Mouse (Mus musculus) lung, embryonic 16.5 days (tissue): ENCODE measurements around the gene Antxr1. TPM values are rescaled to one million over a fixed set of nuclear protein-coding genes. Genes with fewer than 3 reads are reported as not detected.
A peak's percentile ranks its signal among the peaks of the same experiment; 100 is the strongest.

ENCODE experiments used
- ATAC-seq: fragments of 200-750 bp; cut with Nextera tagmentation; 2 replicates; pipeline ENCODE4 v1.8.0; 2017; ENCODE audit warnings: low read depth, mild to moderate bottlenecking, moderate library complexity
- H3K27ac ChIP-seq: fragments of 300-500 bp; sonication (generic); 2 replicates; pipeline ENCODE4 v1.5.1; 2014; ENCODE audit warnings: mild to moderate bottlenecking, control low read depth, low read length
- H3K27me3 ChIP-seq: fragments of 300-500 bp; sonication (generic); 2 replicates; pipeline ENCODE4 v1.6.1; 2014; ENCODE audit warnings: low read depth, low read length, mixed read lengths; ENCODE audit not compliant: control insufficient read depth, insufficient read depth
- H3K36me3 ChIP-seq: fragments of 300-500 bp; sonication (generic); 2 replicates; pipeline ENCODE4 v1.6.1; 2014; ENCODE audit warnings: low read length; ENCODE audit not compliant: control insufficient read depth, insufficient read depth
- H3K4me1 ChIP-seq: fragments of 300-500 bp; sonication (generic); replicated peaks from 2 replicates; pipeline ENCODE4 v1.6.1; 2014; ENCODE audit warnings: low read length, mixed read lengths; ENCODE audit not compliant: control insufficient read depth, insufficient read depth
- H3K4me2 ChIP-seq: fragments of 300-500 bp; sonication (generic); 2 replicates; pipeline ENCODE4 v1.6.1; 2014; ENCODE audit warnings: low read depth, low read length, control low read depth
- H3K4me3 ChIP-seq: fragments of 300-500 bp; sonication (generic); 2 replicates; pipeline ENCODE4 v1.5.1; 2014; ENCODE audit warnings: mild to moderate bottlenecking, low read length, control low read depth
- H3K9ac ChIP-seq: fragments of 300-500 bp; sonication (generic); 2 replicates; pipeline ENCODE4 v1.6.1; 2014; ENCODE audit warnings: low read length, control low read depth
- H3K9me3 ChIP-seq: fragments of 300-500 bp; sonication (generic); 2 replicates; pipeline ENCODE4 v1.6.1; 2016; ENCODE audit warnings: low read length; ENCODE audit not compliant: control insufficient read depth
- WGBS: fragments of 180-500 bp; shearing (Covaris S2); extraction: QIAGEN DNeasy Blood & Tissue Kit; methylation state at CpG from one replicate; pipeline ENCODE4 v1.1.7; 2014; 5-methylcytosine and 5-hydroxymethylcytosine counted together
- polyA plus RNA-seq: library from polyadenylated mRNA; unstranded; fragments of >200 nt; fragmentation: Nextera tagmentation; extraction: Ambion mirVana; gene quantifications from 2 replicates; pipeline ENCODE4 v1.2.1, GENCODE M21; 2015

Gene Antxr1
- 11.4 and 13.0 TPM in 2 replicates for polyA plus RNA-seq

- H3K9ac ChIP-seq: peak within 1 kb of the TSS; percentile 90
- H3K4me3 ChIP-seq: peak within 1 kb of the TSS; percentile 62
- peak within 1 kb of the TSS; percentile 98 for H3K27ac ChIP-seq
- peak; percentile 84 for ATAC-seq
- peak within 1 kb of the TSS; percentile 68 for H3K4me2 ChIP-seq
- no peaks in the 10 kb centered on the region for H3K9me3 ChIP-seq
- H3K4me1 ChIP-seq: peaks cover 29% of the 10 kb centered on the region
- no peaks in the 10 kb centered on the region for H3K36me3 ChIP-seq
- H3K27me3 ChIP-seq: no peaks in the 10 kb centered on the region
- WGBS: 0% methylated on average over 54 of the region's 54 CpGs
These were observed at the start of gene Antxr1 for GRCm38 (mm10) chr6:87335091-87335934. TSS of gene Antxr1 (minus strand) at chr6:87335821.

GRCm38 (mm10) chr6:87384761-87385160 is 49.1 kb upstream of the Antxr1 start:
- Histone ChIP-seq H3K9me3 (no peaks in the 10 kb centered on the region), H3K9ac (no peak overlapping the region), H3K36me3 (no peaks in the 10 kb centered on the region), H3K4me3 (no peak overlapping the region), H3K27me3 (peaks cover 18% of the 10 kb centered on the region; the same call in 1 of the 2 replicates), H3K27ac (no peak overlapping the region), H3K4me1 (peaks cover 12% of the 10 kb centered on the region), H3K4me2 (peak overlapping the region; percentile 50)
- ATAC-seq: no peak
- 17% methylated on average over 5 of the region's 6 CpGs for WGBS

DNA sequence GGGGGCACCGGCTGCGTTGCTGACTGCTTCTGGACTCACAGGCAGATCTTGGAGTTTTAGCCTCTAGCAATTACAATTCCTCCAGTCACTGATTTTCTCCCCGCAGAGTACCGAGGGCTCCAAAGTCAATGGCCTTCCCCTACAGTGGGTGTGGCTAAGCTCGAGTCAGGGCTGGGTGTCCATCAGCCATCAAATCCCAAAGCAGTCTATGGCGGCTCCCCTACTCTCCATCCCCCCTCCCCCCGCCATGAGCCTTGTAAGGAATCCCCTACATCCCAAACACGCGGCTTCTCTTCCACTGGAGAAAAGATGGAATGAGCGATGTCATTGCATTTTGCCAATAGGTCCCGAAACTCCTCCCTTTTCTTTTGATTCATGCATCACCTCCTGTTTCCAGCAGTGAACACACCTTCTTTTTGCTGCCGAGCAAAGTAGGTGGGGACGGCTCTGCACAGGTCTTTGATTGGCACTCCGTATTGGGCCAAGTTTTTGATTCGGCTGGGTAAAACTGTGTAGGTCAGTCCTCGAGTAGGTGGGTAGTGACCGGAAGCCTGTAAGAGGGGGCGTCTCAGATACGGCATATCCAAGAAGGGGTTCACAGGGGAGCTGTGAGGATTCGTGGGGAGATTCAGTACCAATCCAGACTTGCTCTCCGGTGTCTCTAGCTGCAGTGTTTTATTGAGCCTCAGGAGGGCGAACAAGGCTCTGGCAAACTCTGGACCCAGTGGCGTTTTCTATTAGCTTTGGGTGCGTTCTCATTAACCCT is 48.5 kb upstream of the Antxr1 start:
- peaks cover 18% of the 10 kb centered on the region; the same call in 1 of the 2 replicates for H3K27me3 ChIP-seq
- no peaks in the 10 kb centered on the region for H3K36me3 ChIP-seq
- H3K4me1 ChIP-seq: peaks cover 8% of the 10 kb centered on the region; the same call in 1 of the 2 replicates
- no peaks in the 10 kb centered on the region for H3K9me3 ChIP-seq
- H3K4me2 ChIP-seq: peak overlapping the region; percentile 50
- H3K27ac ChIP-seq: no peak overlapping the region
- WGBS: 9% methylated on average over 24 of the region's 24 CpGs
- ATAC-seq: no peak
- H3K9ac ChIP-seq: peak overlapping the region; percentile 26; the same call in 1 of the 2 replicates
- H3K4me3 ChIP-seq: peak overlapping the region; percentile 28

DNA sequence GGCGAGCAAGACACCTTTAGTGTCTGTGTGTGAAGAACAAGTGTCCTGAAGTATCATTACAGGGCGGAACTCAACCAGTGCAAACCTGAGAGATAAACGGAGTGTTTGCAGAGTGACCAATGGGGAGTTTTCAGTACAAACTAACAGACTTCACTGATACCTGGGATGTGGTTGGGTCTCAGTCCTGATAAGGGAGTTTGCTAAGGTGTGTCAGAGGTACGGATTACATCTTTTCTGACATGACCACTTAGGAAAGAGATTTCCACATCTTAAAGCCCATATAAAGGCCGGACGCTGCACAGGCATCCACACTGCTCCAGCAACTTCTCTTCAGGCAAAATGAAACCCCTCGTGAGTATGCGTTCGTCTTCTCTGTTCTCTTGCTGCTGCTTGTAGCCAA is 37.4 kb upstream of the Antxr1 start, which contains the start of gene Gkn2:
TSS of gene Gkn2 (plus strand) at position 301 of the 400 bp plus-strand sequence.
- 59% methylated on average over 9 of the region's 9 CpGs for WGBS
- H3K27ac ChIP-seq: no peak within 1 kb of the TSS
- H3K9ac ChIP-seq: no peak within 1 kb of the TSS
- H3K27me3 ChIP-seq: peaks cover 2% of the 10 kb centered on the region
- no peaks in the 10 kb centered on the region for H3K4me1 ChIP-seq
- no peak within 1 kb of the TSS for H3K4me2 ChIP-seq
- H3K4me3 ChIP-seq: no peak within 1 kb of the TSS
- no peak for ATAC-seq
- no peaks in the 10 kb centered on the region for H3K9me3 ChIP-seq
- no peaks in the 10 kb centered on the region for H3K36me3 ChIP-seq

DNA sequence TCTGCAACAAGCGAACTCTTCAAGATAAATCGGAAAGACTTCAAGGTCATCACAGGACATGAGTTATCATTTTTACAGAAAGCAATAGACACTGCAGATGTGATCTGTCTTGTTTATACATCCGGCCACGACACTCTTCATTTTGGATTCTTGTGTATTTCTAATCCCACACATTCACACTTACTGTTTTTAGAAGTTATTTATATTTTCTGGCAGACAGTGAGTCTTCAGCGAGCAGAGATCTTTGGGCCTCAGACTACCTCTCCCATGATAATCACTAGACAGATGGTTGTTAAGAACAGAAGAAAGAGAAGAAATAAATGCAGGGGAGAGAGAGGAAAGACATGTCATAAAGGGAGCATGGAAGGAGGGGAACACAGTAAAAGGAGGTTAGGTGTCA is 33.6 kb upstream of the Antxr1 start:
- H3K27ac ChIP-seq: no peak overlapping the region
- H3K4me1 ChIP-seq: no peaks in the 10 kb centered on the region
- no peak for ATAC-seq
- no peak overlapping the region for H3K9ac ChIP-seq
- H3K9me3 ChIP-seq: no peaks in the 10 kb centered on the region
- H3K4me2 ChIP-seq: no peak overlapping the region
- H3K4me3 ChIP-seq: no peak overlapping the region
- no peaks in the 10 kb centered on the region for H3K36me3 ChIP-seq
- 64% methylated on average over 5 of the region's 5 CpGs for WGBS
- H3K27me3 ChIP-seq: peaks cover 8% of the 10 kb centered on the region

DNA sequence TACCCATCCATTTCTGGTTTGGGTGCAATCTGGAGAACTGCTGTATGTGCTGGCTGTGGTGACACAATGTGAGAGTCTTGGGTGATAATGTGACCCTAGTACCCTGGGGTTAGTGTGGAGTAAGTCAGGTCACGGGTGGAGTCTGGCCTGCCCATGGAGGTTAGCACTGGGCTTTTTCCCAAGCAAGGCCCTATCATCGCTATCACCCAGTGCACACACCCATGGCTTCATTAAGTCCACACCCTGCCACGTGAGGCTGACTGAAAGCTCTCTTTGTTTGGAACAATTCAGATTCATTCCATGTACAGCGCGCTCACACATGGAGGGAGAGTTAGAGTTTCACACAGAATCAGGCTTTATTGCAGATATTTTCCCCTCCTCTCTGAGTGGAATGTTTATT is 18.8 kb upstream of the Antxr1 start:
- Histone ChIP-seq H3K4me1 (no peaks in the 10 kb centered on the region), H3K27me3 (no peaks in the 10 kb centered on the region), H3K4me2 (no peak overlapping the region), H3K36me3 (no peaks in the 10 kb centered on the region), H3K9me3 (no peaks in the 10 kb centered on the region), H3K9ac (no peak overlapping the region), H3K4me3 (no peak overlapping the region), H3K27ac (no peak overlapping the region)
- WGBS: 70% methylated on average over 5 of the region's 5 CpGs
- ATAC-seq: no peak

GRCm38 (mm10) chr6:87350829-87351228 is 15.2 kb upstream of the Antxr1 start, which contains the start of gene Gkn1:
TSS of gene Gkn1 (minus strand) at chr6:87350942.
- no peak for ATAC-seq
- Histone ChIP-seq H3K4me2 (no peak within 1 kb of the TSS), H3K9me3 (no peaks in the 10 kb centered on the region), H3K4me3 (no peak within 1 kb of the TSS), H3K4me1 (no peaks in the 10 kb centered on the region), H3K9ac (no peak within 1 kb of the TSS), H3K36me3 (no peaks in the 10 kb centered on the region), H3K27me3 (no peaks in the 10 kb centered on the region; the same call in 1 of the 2 replicates), H3K27ac (no peak within 1 kb of the TSS)
- 86% methylated on average over 8 of the region's 8 CpGs for WGBS

DNA sequence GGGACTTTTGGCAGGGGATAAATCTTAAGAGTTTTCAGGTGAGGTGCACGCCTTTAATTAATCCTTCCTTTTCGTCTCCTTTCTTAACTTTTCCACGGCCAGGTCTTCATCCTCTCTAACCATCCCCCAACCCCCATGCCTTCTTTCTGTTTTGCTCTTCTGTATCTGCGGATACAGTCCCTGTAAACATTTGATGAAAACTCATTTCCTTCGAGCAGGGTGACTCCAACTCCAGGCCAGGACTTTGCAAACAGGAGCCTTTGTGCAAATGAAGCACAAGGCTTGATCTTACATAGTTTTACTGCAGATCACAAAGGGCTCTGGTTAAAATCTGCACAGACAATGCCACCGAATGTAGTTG is 294 bp upstream of the Antxr1 start:
- Histone ChIP-seq H3K27ac (peak overlapping the region; percentile 65), H3K9me3 (no peaks in the 10 kb centered on the region), H3K36me3 (no peaks in the 10 kb centered on the region), H3K9ac (0 out of 2 replicates have a peak overlapping the region, but pooled peaks have one; percentile 29), H3K4me3 (peak overlapping the region; percentile 62), H3K4me2 (peak overlapping the region; percentile 68), H3K4me1 (peaks cover 26% of the 10 kb centered on the region), H3K27me3 (no peaks in the 10 kb centered on the region)
- ATAC-seq: peak; percentile 40; the same call in 1 of the 2 replicates
- 16% methylated on average over 6 of the region's 6 CpGs for WGBS
